Mouse (Mus musculus): ENCODE measurements at regions not wholly inside any gene's neighbourhood (a gene's known extent, or its start where the extent isn't known, plus 50 kb on each side); places are given as distances from the start of the nearest gene placed in this dataset.

- no peak for DNase-seq (ENCODE audit: low read depth, low spot score)
Observed at GRCm38 (mm10) chr5:119139336-119139735, 531.1 kb upstream of the Tbx3 start.

GRCm38 (mm10) chr5:119139816-119140215 is 530.7 kb upstream of the Tbx3 start:
- DNase-seq (ENCODE audit: low read depth, low spot score): peak; percentile 23

GRCm38 (mm10) chr5:119143411-119143810 is 527.1 kb upstream of the Tbx3 start:
- no peak for DNase-seq (ENCODE audit: low read depth, low spot score)

- no peak for DNase-seq (ENCODE audit: low read depth, low spot score)
Observed at GRCm38 (mm10) chr5:119149389-119150185, 520.9 kb upstream of the Tbx3 start.

- DNase-seq (ENCODE audit: low read depth, low spot score): peak; percentile 97
Observed at GRCm38 (mm10) chr5:119153086-119153485, 517.4 kb upstream of the Tbx3 start.

GRCm38 (mm10) chr5:119156638-119157037 is 513.8 kb upstream of the Tbx3 start:
- peak; percentile 84 for DNase-seq (ENCODE audit: low read depth, low spot score)

- no peak for DNase-seq (ENCODE audit: low read depth, low spot score)
Observed at GRCm38 (mm10) chr5:119158171-119158570, 512.3 kb upstream of the Tbx3 start.

- DNase-seq (ENCODE audit: low read depth, low spot score): no peak
Observed at GRCm38 (mm10) chr5:119162132-119162675, 508.3 kb upstream of the Tbx3 start.

GRCm38 (mm10) chr5:119167718-119168117 is 502.8 kb upstream of the Tbx3 start:
- DNase-seq (ENCODE audit: low read depth, low spot score): peak; percentile 97

GRCm38 (mm10) chr5:119169274-119169673 is 501.2 kb upstream of the Tbx3 start:
- DNase-seq (ENCODE audit: low read depth, low spot score): no peak

GRCm38 (mm10) chr5:119171626-119172025 is 498.8 kb upstream of the Tbx3 start:
- DNase-seq (ENCODE audit: low read depth, low spot score): peak; percentile 53

- DNase-seq (ENCODE audit: low read depth, low spot score): no peak
Observed at GRCm38 (mm10) chr5:119178805-119179204, 491.7 kb upstream of the Tbx3 start.

- DNase-seq (ENCODE audit: low read depth, low spot score): no peak
Observed at GRCm38 (mm10) chr5:119183545-119184047, 486.9 kb upstream of the Tbx3 start.

GRCm38 (mm10) chr5:119186611-119187010 is 483.9 kb upstream of the Tbx3 start:
- no peak for DNase-seq (ENCODE audit: low read depth, low spot score)

GRCm38 (mm10) chr5:119188476-119188875 is 482.0 kb upstream of the Tbx3 start:
- DNase-seq (ENCODE audit: low read depth, low spot score): peak; percentile 7

GRCm38 (mm10) chr5:119193699-119194681 is 476.5 kb upstream of the Tbx3 start:
- DNase-seq (ENCODE audit: low read depth, low spot score): no peak

- DNase-seq (ENCODE audit: low read depth, low spot score): no peak
Observed at GRCm38 (mm10) chr5:119199906-119200305, 470.6 kb upstream of the Tbx3 start.

- no peak for DNase-seq (ENCODE audit: low read depth, low spot score)
Observed at GRCm38 (mm10) chr5:119201251-119201650, 469.2 kb upstream of the Tbx3 start.

- no peak for DNase-seq (ENCODE audit: low read depth, low spot score)
Observed at GRCm38 (mm10) chr5:119204736-119205135, 465.7 kb upstream of the Tbx3 start.

- no peak for DNase-seq (ENCODE audit: low read depth, low spot score)
Observed at GRCm38 (mm10) chr5:119208077-119208476, 462.4 kb upstream of the Tbx3 start.

GRCm38 (mm10) chr5:119213196-119213595 is 457.3 kb upstream of the Tbx3 start:
- peak; percentile 84 for DNase-seq (ENCODE audit: low read depth, low spot score)

Measured in 3T3-L1 (cell line).